Mouse (Mus musculus) neural tube, embryonic 15.5 days (tissue): ENCODE measurements around the gene Xrn1. TPM values are rescaled to one million over a fixed set of nuclear protein-coding genes. Genes with fewer than 3 reads are reported as not detected.
"Not testable (repeated sequence)": the region's sequence is repeated elsewhere in the genome, so short reads cannot be mapped to it uniquely, and the experiment has no call there.

Experiments
- ATAC-seq: fragments of 200-750 bp; cut with Nextera tagmentation; 2 replicates; pipeline ENCODE4 v1.8.0; 2017; ENCODE audit warnings: mild to moderate bottlenecking, moderate TSS enrichment, moderate library complexity; ENCODE audit not compliant: low FRiP score
- H3K27ac ChIP-seq: fragments of 300-500 bp; sonication (generic); replicated peaks from 2 replicates; pipeline ENCODE4 v1.5.1; 2015; ENCODE audit warnings: mild to moderate bottlenecking, inconsistent platforms
- H3K27me3 ChIP-seq: fragments of 300-500 bp; sonication (generic); replicated peaks from 2 replicates; pipeline ENCODE4 v1.6.1; 2015; ENCODE audit warnings: inconsistent platforms
- H3K36me3 ChIP-seq: fragments of 300-500 bp; sonication (generic); 2 replicates; pipeline ENCODE4 v1.6.1; 2015; ENCODE audit warnings: inconsistent platforms
- H3K4me1 ChIP-seq: fragments of 300-500 bp; sonication (generic); 2 replicates; pipeline ENCODE4 v1.6.1; 2015; ENCODE audit warnings: inconsistent platforms
- H3K4me2 ChIP-seq: fragments of 300-500 bp; sonication (generic); 2 replicates; pipeline ENCODE4 v1.6.1; 2015; ENCODE audit warnings: inconsistent platforms, mild to moderate bottlenecking, moderate library complexity
- H3K4me3 ChIP-seq: fragments of 300-500 bp; sonication (generic); replicated peaks from 2 replicates; pipeline ENCODE4 v1.5.1; 2015; ENCODE audit warnings: mild to moderate bottlenecking, inconsistent platforms
- H3K9ac ChIP-seq: fragments of 300-500 bp; sonication (generic); replicated peaks from 2 replicates; pipeline ENCODE4 v1.6.1; 2015; ENCODE audit warnings: mild to moderate bottlenecking, inconsistent platforms
- H3K9me3 ChIP-seq: fragments of 300-500 bp; sonication (generic); replicated peaks from 2 replicates; pipeline ENCODE4 v1.6.1; 2016; ENCODE audit warnings: inconsistent platforms
- WGBS: fragments of 180-500 bp; shearing (Covaris S2); methylation state at CpG from one replicate; pipeline ENCODE4 v1.1.7; 2015; ENCODE audit warnings: mixed read lengths; 5-methylcytosine and 5-hydroxymethylcytosine counted together
- polyA plus RNA-seq: library from polyadenylated mRNA; unstranded; fragments of >200 nt; fragmentation: Nextera tagmentation; extraction: Ambion mirVana; gene quantifications from 2 replicates; pipeline ENCODE4 v1.2.1, GENCODE M21; 2015

Gene Xrn1
- polyA plus RNA-seq, result 16.4 and 16.8 TPM in 2 replicates

DNA sequence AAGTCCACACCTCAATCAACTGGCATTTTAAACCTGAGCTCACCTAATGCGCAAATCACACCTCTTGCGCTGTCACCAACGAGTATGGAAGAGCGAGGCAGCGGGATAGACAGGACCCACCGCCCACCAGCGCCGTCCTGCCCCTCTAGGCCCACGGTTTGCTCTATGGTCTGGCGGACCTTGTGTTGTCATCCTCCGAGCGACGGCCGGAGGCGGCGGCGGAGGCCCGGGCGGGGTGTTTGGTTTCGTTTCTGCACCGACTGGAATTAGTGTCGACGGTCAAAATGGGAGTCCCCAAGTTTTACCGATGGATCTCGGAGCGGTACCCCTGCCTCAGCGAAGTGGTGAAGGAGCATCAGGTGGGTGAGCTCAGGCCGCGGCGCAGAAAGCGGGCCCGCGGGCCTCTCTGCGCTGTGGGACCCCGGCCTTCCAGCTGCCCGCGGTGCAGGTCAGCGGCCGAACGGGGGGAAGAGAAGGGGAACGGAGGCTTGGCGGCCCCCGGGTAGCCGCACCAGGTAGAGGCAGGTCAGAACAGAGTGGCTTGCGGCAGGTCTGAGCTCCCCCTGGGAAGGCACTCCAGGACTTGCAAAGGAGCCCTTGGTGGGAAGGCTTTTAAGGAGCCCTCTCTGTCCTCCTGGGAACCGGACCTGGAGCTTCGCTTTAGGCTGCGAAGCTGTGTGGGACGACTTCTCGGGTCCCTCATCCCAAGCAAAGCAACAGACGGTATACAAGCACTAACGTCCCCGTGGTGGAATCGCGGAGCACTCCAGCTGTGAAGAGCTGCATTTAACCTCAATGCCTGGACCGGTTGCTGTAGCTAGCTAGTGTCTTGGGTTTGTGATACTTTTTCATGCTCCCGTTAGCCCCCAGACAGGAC lies at the start of gene Xrn1:
TSS of gene Xrn1 (plus strand) at position 176 of the 877 bp plus-strand sequence.
- peak; percentile 99 for ATAC-seq
- peak within 1 kb of the TSS; percentile 78 for H3K4me3 ChIP-seq
- under 1% methylated on average over 57 of the region's 57 CpGs for WGBS
- H3K4me1 ChIP-seq, result peaks cover 15% of the 10 kb centered on the region
- no peaks in the 10 kb centered on the region for H3K9me3 ChIP-seq
- H3K36me3 ChIP-seq, result peaks cover 8% of the 10 kb centered on the region; the same call in 1 of the 2 replicates
- H3K4me2 ChIP-seq, result peak within 1 kb of the TSS; percentile 77
- H3K9ac ChIP-seq, result peak within 1 kb of the TSS; percentile 89
- peak within 1 kb of the TSS; percentile 86 for H3K27ac ChIP-seq
- H3K27me3 ChIP-seq, result no peaks in the 10 kb centered on the region

DNA sequence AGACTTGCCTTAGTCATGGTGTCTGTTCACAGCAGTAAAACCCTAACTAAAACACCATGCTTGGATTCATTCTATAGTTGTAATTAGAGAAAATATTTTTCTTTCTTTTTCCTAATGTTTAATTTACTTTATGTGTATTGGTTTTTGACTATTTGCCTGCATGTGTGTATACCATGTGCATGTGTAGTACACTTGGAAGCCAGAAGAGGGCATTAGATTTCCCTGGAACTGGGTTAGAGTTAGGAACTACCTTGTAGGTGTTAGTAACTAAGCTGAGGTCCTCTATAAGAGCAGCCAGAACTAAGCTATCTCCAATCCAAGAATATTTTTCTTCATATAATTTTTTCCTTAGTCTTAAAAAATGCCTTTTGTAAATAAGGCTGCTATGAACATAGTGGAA lies 21.7 kb upstream of the Xrn1 start:
- ATAC-seq, result no peak
- no peak overlapping the region for H3K9ac ChIP-seq
- H3K4me3 ChIP-seq, result no peak overlapping the region
- H3K9me3 ChIP-seq, result no peaks in the 10 kb centered on the region
- H3K27ac ChIP-seq, result no peak overlapping the region
- H3K36me3 ChIP-seq, result peaks cover 15% of the 10 kb centered on the region
- no peak overlapping the region for H3K4me2 ChIP-seq
- no peaks in the 10 kb centered on the region for H3K4me1 ChIP-seq
- no peaks in the 10 kb centered on the region for H3K27me3 ChIP-seq

DNA sequence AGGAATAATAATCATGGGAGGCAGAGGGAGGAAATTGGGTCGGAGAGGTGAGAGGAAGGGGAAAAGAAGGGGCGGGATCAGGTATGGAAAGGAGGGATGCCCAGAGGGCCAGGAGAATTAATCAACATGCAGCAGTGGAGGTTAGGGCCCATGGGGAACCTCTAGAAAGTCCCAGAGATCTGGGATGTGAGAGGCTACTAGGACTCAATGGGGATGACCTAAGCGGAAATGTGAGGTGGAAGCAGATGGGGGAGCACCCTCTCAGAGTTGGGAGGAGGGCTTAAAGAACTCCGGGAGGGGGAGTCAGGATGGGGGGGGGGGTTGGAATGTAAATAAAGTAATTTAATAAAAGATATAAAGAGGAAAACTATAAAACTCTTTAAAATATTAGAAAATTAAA lies 902 bp upstream of the Xrn1 start:
- 83% methylated on average over 4 of the region's 4 CpGs for WGBS
- Histone ChIP-seq H3K9me3 (no peaks in the 10 kb centered on the region), H3K27ac (no peak overlapping the region), H3K9ac (no peak overlapping the region), H3K4me2 (peak overlapping the region; percentile 77), H3K4me1 (peaks cover 15% of the 10 kb centered on the region), H3K4me3 (peak overlapping the region; percentile 78; the same call in 1 of the 2 replicates), H3K36me3 (peaks cover 8% of the 10 kb centered on the region; the same call in 1 of the 2 replicates), H3K27me3 (no peaks in the 10 kb centered on the region)
- no peak for ATAC-seq

DNA sequence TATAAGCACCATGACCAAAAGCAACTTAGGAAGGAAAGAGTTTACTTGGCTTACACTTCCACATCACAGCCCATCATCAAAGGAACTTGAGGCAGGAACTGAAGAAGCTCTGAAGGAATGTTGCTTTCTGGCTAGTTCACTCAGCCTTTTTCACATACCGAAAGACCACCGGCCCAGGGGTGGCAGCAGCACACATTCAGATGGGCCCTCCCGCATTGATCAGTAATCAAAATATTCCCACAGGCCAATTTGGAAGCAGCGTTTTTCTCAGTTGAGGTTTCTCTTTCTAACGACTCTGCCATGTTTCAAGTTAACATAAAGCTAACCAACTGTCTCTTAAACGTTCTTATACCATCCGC lies 355 bp upstream of the Xrn1 start:
- no peaks in the 10 kb centered on the region for H3K27me3 ChIP-seq
- WGBS, result 0% methylated on average over 7 of the region's 7 CpGs

DNA sequence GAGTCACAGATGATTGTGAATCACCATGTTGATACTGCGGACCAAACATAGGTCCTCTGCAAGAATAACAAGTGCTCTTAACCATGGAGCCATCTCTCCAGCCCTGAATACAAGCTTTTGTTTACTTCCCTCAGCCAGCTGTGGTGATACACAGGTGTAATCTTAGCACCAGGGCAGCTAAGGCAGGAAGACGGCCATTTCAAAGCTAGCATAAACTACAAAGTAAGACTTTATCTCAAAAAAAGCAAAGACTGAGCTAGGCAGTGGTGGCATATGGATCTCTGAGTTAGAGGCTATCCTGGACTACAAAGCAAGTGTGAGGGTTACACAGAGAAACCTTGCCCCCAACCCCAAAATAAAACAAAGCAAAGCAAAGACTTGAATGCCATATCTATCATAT lies 3.1 kb downstream of the Xrn1 start:
- Histone ChIP-seq H3K9ac (no peak overlapping the region), H3K27ac (no peak overlapping the region), H3K4me2 (no peak overlapping the region), H3K27me3 (no peaks in the 10 kb centered on the region), H3K9me3 (no peaks in the 10 kb centered on the region), H3K36me3 (0 out of 2 replicates have a peak, but pooled peaks cover 2% of the 10 kb centered on the region), H3K4me3 (no peak overlapping the region), H3K4me1 (peaks cover 15% of the 10 kb centered on the region)
- no peak for ATAC-seq
- 94% methylated on average over 2 of the region's 2 CpGs for WGBS

More for the DNA sequence above, 355 bp upstream of the Xrn1 start:
- Histone ChIP-seq H3K9ac (peak overlapping the region; percentile 89), H3K9me3 (no peaks in the 10 kb centered on the region), H3K4me2 (peak overlapping the region; percentile 77), H3K36me3 (peaks cover 8% of the 10 kb centered on the region; the same call in 1 of the 2 replicates), H3K4me3 (peak overlapping the region; percentile 78), H3K27ac (peak overlapping the region; percentile 86), H3K4me1 (peaks cover 15% of the 10 kb centered on the region)
- ATAC-seq, result peak; percentile 89

DNA sequence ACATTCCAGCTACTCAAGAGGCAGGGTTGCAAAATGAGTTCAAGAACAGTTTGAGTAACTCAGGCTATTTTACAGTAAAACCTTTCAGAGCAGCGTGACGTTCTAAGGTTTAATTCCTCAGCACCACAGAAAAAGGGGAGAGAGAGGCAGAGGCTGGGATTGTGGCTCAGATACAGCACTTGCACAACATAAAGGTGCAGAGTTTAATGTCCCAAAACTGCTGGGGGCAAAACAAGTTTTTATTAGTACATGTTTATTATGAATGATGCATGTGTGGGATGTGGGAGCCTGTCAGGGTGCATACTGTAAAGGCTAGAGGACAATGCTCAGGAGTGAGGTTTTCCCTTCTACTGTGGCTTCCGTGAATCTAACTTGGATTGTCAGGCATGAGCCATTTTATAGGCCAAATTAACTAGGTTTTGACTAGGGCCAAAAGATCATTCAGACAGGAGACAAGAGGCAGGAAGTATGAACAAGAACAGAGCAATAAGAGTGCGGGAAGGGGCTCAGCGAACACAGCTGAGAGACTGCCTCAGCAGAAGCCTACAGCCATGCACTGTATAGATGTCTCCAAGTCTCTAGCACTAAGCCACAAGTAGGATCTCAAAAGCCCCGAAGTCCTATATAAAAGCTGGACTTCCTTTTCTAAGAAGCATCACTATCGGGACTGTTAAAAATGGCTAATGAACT lies 3.6 kb downstream of the Xrn1 start:
- Histone ChIP-seq H3K4me2 (no peak overlapping the region), H3K4me3 (no peak overlapping the region), H3K9me3 (no peaks in the 10 kb centered on the region), H3K36me3 (0 out of 2 replicates have a peak, but pooled peaks cover 2% of the 10 kb centered on the region), H3K27me3 (no peaks in the 10 kb centered on the region), H3K9ac (no peak overlapping the region), H3K27ac (no peak overlapping the region), H3K4me1 (peaks cover 15% of the 10 kb centered on the region)
- 91% methylated on average over 7 of the region's 7 CpGs for WGBS
- ATAC-seq, result no peak

DNA sequence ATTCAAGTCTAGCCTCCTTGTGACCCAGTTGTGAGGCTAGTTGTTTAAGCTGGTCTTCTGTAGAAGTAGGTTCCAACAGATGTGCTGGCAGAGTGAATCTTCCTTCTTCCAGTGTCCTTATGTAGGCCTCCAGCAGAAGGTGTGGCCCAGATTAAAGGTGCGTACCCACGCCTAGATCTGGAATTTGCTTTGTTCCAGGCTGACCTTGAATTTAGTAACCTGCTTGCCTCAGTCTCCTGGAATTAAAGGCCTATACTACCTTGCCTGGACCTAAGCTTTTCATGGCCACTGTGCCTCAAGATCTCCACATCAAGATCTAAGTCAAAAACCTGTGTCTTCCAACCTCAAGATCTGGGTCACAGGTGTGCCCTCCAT lies 4.2 kb downstream of the Xrn1 start:
- 95% methylated on average over 2 of the region's 2 CpGs for WGBS
- H3K27me3 ChIP-seq, ATAC-seq, H3K36me3 ChIP-seq, H3K9me3 ChIP-seq, H3K4me3 ChIP-seq, H3K4me2 ChIP-seq, H3K9ac ChIP-seq, H3K27ac ChIP-seq: not testable (repeated sequence)
- H3K4me1 ChIP-seq, result peaks cover 11% of the 10 kb centered on the region

DNA sequence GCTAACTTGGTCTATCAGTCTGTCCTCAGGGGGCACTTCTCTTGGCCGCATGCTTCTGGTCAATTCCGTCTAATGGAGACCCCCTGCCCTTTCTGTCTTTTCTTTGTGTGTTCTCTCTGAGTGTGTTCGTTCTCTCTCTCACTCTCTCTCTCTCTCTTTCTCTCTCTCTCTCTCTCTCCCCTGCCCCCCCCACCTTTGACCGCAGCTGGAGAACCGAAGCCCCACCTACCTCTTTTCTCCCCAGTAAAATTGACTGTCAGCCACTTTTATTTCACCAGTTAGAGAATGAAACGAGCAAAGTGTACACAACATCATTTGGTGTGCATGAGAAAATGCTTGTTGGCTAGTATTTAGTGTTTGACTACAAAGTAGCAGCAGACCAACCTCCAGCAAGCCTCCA lies 4.7 kb downstream of the Xrn1 start:
- WGBS, result 68% methylated on average over 6 of the region's 6 CpGs
- H3K4me3 ChIP-seq, result no peak overlapping the region
- no peak for ATAC-seq
- no peaks in the 10 kb centered on the region for H3K27me3 ChIP-seq
- H3K4me2 ChIP-seq, result no peak overlapping the region
- H3K9me3 ChIP-seq, result no peaks in the 10 kb centered on the region
- H3K4me1 ChIP-seq, result peaks cover 7% of the 10 kb centered on the region
- H3K27ac ChIP-seq, result no peak overlapping the region
- no peak overlapping the region for H3K9ac ChIP-seq
- 0 out of 2 replicates have a peak, but pooled peaks cover 4% of the 10 kb centered on the region for H3K36me3 ChIP-seq

DNA sequence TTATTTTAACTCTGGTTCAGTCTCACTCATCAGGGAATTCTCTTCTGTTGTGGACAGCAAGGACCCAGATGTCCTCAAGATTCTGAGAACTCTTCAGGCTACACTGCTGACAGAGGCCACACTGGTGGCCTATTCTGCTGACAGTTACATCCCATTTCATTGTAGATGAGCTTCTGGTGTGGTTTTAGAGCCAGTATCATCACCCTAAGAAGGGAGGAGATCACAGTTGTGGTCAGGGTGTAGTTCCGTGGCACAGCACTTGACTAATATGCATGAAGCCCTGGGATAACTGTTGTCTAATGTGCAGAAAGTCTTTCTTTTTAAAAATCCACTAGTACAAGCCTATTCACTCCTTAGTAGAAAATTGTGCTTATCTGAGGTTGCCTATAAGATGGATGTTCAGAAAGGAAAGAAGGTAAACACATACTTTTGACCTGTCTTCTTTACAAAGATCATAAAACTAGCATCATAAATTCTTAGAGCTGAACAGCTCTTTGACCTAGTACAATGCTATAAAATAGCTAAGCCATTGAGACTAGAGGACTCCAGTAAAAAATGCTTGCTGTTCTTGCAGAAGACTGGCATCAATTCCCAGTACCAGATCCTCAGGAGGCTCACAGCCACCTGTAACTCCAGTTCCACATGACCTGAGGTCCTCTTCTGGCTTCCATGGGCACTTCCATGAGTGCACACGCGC lies 5.3 kb downstream of the Xrn1 start:
- no peaks in the 10 kb centered on the region for H3K9me3 ChIP-seq
- H3K27ac ChIP-seq, result no peak overlapping the region
- no peak overlapping the region for H3K9ac ChIP-seq
- no peak overlapping the region for H3K4me3 ChIP-seq
- whole genome bisulfite sequencing, result 83% methylated on average over 3 of the region's 3 CpGs
- no peak overlapping the region for H3K4me2 ChIP-seq
- no peaks in the 10 kb centered on the region for H3K27me3 ChIP-seq
- no peak for ATAC-seq
- peaks cover 11% of the 10 kb centered on the region; the same call in 1 of the 2 replicates for H3K36me3 ChIP-seq
- H3K4me1 ChIP-seq, result peaks cover 7% of the 10 kb centered on the region

DNA sequence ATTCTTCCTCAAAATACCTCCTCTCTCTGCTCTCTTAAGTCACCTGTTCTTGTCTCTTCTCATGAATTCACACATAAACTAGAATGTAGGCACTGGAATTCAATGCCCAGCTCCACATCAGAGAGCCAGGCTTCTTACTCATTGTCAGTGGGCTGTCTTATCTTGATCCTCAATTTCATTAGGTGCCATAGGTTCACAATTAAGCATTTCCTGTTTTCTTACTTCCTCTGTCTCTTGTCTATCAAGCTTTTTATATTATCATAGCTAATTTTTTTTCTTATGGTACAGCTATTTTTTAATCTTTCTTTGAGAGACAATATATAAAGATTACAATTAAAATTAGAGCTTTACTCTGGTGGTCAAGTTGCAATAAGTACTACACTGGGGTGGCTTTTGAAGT lies 6.5 kb downstream of the Xrn1 start:
- no peaks in the 10 kb centered on the region for H3K27me3 ChIP-seq
- no peaks in the 10 kb centered on the region for H3K9me3 ChIP-seq
- peaks cover 20% of the 10 kb centered on the region for H3K36me3 ChIP-seq
- no peak overlapping the region for H3K27ac ChIP-seq
- peaks cover 7% of the 10 kb centered on the region for H3K4me1 ChIP-seq
- H3K9ac ChIP-seq, result no peak overlapping the region
- no peak overlapping the region for H3K4me2 ChIP-seq
- no peak for ATAC-seq
- H3K4me3 ChIP-seq, result no peak overlapping the region

DNA sequence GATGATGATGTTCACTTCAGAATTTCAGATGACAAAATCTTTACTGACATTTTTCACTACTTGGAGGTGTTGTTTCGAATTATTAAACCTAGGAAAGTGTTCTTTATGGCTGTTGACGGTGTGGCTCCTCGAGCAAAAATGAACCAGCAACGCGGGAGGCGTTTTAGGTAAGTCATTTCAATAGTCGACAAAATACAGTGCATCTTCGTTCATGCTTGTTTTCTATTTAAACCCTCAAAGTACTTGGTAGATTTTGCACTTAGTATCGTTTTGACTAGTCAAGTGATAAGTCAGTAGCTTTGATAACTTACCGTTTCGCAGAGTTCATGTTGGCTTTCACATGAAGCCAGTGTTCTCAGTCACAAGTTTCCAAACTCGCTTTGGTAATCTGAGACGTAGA lies 9.5 kb downstream of the Xrn1 start:
- Histone ChIP-seq H3K27me3 (no peaks in the 10 kb centered on the region), H3K4me3 (no peak overlapping the region), H3K4me1 (no peaks in the 10 kb centered on the region), H3K36me3 (peaks cover 30% of the 10 kb centered on the region), H3K4me2 (no peak overlapping the region), H3K27ac (no peak overlapping the region), H3K9ac (no peak overlapping the region), H3K9me3 (no peaks in the 10 kb centered on the region)
- WGBS, result 95% methylated on average over 13 of the region's 13 CpGs
- no peak for ATAC-seq
